Mouse (Mus musculus) induced T-regulatory cell, adult 2 months (primary cell): Measurements from ENCODE around the gene Cradd.

ENCODE experiments used
- DNase-seq: peaks from one replicate; pipeline ENCODE4 v3.0.0-alpha.2; 2012; ENCODE audit warnings: low read depth

Gene Cradd

GRCm38 (mm10) chr10:95239196-95240069 lies 84.5 kb downstream of the Cradd start:
- DNase-seq: no peak

- no peak for DNase-seq
Observed at GRCm38 (mm10) chr10:95238667-95239066, 85.3 kb downstream of the Cradd start.

- DNase-seq: no peak
Observed at GRCm38 (mm10) chr10:95236226-95236625, 87.7 kb downstream of the Cradd start.

DNA sequence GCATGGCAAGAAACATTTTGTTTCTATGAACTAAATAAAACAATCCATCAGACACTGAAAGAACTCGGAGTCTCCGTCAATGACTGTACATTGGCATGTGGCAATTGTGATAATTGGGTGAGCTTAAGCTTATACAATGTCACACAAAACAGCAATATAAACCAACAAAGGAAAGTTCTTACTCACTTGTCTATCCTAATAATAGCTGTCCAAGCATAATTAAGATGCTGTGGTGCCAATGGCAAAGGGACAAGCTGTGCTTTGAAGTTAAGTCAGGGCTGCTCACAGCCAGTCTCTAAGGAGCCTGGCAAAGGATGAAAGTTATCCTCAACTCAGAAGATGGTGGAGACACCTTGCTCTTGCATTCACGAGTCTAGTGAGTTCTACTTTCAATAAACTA lies 89.3 kb downstream of the Cradd start:
- DNase-seq: no peak

DNA sequence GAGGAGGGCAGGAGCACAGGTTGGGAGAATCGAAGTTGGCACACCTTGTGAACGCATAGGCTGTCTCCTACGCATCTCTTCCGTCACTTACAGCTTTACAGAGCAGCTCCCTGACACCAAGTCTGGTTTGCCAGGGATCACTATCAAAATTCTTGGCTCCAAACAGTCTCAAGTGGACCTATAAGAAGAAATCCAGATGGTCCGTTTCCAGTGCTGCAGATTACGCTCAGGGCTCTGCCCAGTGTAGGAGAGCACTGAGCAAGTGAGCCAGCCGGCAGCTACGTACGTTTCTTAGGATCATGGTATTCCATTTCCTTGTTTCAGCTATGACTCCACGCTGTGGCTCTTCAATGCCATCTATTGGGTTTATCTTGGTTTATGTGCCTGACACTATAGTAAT lies 90.9 kb downstream of the Cradd start:
- DNase-seq: no peak

DNA sequence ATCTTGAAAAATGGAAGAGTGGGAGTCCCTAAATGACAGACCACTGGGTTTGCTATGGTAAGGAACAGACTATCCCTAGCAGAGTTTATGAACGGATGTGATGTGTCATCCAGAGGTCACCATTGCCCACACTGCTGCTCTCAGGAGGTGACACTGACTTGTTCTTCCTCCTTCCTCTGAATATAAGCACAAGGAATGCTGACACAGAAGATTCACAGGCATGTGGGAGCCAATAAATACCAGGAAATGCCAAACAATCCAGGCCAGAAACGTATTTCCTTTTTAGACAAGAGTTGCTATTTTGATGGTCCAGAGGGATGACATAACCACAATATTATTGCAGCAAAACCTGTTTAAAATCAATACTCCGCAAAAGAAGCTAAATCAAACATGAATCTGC lies 91.4 kb downstream of the Cradd start:
- DNase-seq: no peak

DNA sequence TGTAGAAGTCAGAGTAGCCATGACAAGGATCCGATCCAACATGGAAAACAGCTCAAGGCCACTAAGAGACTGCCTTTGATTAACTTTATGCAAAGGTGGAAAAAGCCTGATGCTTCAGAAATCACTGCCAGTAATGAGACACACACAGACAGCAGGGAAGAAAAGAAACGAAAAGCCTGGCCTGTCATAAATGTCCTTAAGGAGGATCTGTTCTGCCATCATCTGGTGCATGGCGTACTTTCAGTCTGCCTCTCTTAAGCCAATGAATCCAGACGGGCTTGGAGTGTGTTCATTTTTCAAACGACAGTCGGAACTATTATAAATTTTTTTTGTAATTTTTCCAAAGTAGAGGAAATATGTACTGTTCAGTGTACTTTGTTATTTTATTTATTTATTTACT lies 95.7 kb downstream of the Cradd start:
- DNase-seq: no peak

DNA sequence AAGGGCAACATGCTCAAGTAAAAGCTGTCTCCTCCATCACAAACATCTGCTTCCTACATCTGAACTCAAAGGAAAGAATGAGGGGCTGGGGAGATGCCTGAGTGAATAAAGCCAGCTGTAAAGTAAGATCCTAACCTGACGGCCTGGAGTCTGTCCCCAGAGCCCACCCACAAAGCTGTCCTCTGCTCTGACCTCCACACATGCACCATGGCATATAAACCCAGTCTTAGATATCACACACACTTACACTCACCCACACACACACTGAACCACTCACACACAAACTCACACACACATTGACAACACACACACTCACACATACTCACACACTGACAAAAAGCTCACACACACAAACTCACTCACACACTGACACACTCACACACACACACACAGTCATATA lies 96.3 kb downstream of the Cradd start:
- DNase-seq: no peak

GRCm38 (mm10) chr10:95226772-95227171 lies 97.2 kb downstream of the Cradd start:
- no peak for DNase-seq

GRCm38 (mm10) chr10:95225006-95225405 lies 98.9 kb downstream of the Cradd start:
- DNase-seq: no peak

DNA sequence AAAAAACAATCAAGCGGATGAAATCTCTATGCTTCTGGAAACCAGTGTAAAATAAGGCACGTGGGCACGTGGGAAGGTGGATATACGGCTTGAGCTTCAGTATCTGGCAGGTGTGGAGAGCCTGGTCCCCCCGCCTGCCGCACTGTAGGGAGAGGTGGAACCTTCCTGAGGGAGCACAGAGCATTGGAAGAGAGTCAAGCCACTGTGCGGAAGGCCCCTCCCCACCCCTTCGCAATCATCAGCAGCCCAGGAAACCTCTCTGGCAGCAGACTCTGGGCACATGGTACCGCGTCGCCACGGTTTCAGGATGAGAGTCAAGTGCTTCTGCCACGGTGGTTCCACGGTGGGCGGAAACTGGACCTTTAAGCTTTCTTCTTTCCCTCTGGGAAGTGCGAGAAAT lies 100.7 kb downstream of the Cradd start:
- no peak for DNase-seq

- DNase-seq: no peak
Observed at GRCm38 (mm10) chr10:95221914-95222313, 102.0 kb downstream of the Cradd start.

- DNase-seq: no peak
Observed at GRCm38 (mm10) chr10:95220536-95220935, 103.4 kb downstream of the Cradd start.

DNA sequence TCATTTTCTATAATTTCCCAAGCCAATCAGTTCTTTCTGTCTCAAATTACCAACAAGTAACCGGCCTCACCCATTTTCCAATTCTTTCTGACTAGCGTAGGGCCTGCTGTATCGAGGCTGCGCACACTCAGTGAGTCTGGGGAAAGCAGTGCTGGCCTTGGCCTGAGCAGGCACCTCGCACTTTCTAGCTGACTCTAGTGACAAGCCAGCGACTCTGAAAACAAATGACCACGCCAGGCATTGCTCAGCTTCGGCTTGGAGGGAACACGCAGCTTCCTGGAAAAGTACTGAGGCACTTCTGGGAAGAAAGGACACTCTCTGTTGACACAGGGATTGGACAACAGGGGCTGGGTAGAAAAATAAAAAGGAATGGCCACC lies 105.3 kb downstream of the Cradd start:
- no peak for DNase-seq

GRCm38 (mm10) chr10:95217956-95218682 lies 105.8 kb downstream of the Cradd start:
- DNase-seq: peak; percentile 44

- DNase-seq: no peak
Observed at GRCm38 (mm10) chr10:95215324-95215723, 108.6 kb downstream of the Cradd start.

GRCm38 (mm10) chr10:95213820-95214219 lies 110.1 kb downstream of the Cradd start:
- no peak for DNase-seq

GRCm38 (mm10) chr10:95213311-95213710 lies 110.6 kb downstream of the Cradd start:
- DNase-seq: peak; percentile 46

- no peak for DNase-seq
Observed at GRCm38 (mm10) chr10:95211660-95212059, 112.3 kb downstream of the Cradd start.

DNA sequence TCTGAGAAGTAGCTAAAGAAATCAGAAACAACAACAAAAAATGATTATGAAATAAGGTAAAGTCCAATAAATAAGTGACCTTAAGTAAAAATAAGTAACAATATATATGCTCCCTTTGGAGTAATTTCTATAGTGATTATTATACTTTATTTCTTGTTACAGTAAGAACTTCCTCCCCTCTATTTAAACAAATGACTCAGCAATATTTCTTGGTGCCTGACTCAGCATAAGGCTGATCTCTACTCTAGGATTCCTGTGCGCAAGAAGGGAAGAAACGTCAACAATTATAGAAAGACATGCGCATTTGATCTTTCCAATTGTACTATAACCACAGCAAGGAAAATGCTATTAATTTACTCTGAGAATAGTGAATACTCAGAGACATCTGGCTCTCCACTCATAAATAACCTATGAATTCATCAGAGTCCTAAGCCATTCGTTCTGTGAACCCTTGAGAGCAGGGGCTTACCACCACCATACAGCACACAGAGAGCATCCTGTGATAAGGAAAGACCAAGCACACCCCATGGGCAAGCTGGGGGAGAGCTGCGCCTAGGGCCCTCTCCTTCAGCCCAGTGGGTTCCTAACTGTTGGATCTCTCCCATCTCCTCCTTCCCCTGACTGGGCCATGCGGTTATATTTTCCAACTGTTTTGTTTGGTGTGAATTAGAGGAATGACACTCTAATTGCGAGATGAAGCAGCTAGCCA lies 113.1 kb downstream of the Cradd start:
- DNase-seq: no peak

DNA sequence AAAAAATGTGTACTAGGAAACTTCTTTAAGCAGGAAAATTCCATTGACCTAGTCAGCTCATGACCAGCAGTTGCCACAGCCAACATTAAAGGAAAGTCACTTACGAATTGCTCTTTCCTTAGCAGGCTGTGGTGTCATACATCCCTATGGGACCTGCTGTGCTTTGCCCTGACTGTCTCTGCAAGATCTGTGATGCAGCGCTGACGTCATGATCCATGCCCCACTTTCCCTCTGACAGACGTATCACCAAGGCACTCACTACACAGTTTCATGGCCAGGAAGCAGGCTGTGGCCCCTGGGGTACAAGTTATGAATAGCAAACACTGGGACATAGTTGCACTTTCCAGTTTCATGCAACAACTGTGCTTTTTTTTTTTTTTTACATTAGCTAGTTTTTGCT lies 113.8 kb downstream of the Cradd start:
- peak; percentile 46 for DNase-seq

DNA sequence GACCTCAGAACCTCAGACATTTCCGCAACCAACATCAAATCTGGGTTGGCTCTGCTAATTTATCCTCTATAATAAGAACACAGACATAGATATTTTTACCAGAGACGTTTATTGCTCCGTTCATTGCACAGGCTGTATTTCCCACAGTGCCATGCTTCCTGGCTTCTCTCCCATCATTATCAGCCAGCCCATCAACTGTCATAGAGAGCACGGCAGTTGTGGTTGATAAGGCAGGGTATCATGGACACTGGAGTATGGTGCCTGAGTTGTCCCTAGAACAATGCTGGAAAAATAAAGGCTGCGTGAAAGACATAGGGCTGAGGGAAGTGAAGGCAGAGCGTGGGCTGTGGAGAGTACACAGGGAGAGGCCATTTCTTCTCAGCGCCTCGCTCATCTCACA lies 116.5 kb downstream of the Cradd start:
- no peak for DNase-seq

DNA sequence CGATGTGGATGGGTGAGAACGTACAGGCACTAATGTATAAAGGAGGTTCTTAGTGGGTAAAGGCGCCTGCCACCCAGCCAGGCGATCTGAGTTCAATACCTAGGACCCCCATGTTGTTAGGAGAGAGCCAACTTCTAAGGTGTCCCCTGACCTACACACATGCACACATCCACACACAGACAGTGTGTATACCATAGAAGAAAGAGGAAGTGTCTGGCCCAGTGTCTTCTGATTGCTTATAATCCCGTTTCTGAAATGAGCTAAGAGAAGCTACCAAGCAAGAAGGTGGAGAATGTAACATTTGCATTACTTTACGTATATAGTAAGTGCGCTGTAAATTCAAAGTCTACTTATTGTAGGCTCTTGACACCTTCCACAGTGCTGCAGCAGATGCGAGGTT lies 122.4 kb downstream of the Cradd start:
- DNase-seq: no peak
